Mouse (Mus musculus): ENCODE measurements at regions not wholly inside any gene's neighbourhood (a gene's known extent, or its start where the extent isn't known, plus 50 kb on each side); places are given as distances from the start of the nearest gene placed in this dataset.

- no peaks in the 10 kb centered on the region for H3K36me3 ChIP-seq (ENCODE audit: control insufficient read depth, insufficient read depth, low read length, poor library complexity, severe bottlenecking)
- in situ Hi-C loops (cut with MboI; ENCODE audit: low sequenced_read_pairs in 2 of 2, unreplicated experiment in 2 of 2): no loop called here
- TF ChIP-seq MAFK (IDR thresholded peaks at IDR 0.05; ENCODE audit: insufficient read depth, low read depth, low read length) (no peak), ZNF384 (IDR thresholded peaks at IDR 0.05; ENCODE audit: low read depth, low read length) (no peak), ZC3H11A (IDR thresholded peaks at IDR 0.05; ENCODE audit: borderline replicate concordance, low read depth, low read length) (no peak), HCFC1 (IDR thresholded peaks at IDR 0.05; ENCODE audit: borderline replicate concordance, insufficient read depth, low read length) (no peak), CHD2 (IDR thresholded peaks at IDR 0.05; ENCODE audit: low read depth, low read length) (no peak)
- no peak for DNase-seq (ENCODE audit: low read depth, low spot score)
- no peak overlapping the region for H3K9ac ChIP-seq (ENCODE audit: insufficient read depth, low read depth, low read length, poor library complexity, severe bottlenecking)
- H3K9me3 ChIP-seq (ENCODE audit: control insufficient read depth, insufficient read depth, low read depth, low read length): no peaks in the 10 kb centered on the region
- H3K27ac ChIP-seq (ENCODE audit: insufficient read depth, low read depth, low read length, poor library complexity, severe bottlenecking): no peak overlapping the region
- H3K4me1 ChIP-seq (ENCODE audit: control insufficient read depth in 2 of 2, insufficient read depth in 2 of 2, low read length in 2 of 2, poor library complexity in 1 of 2): no peaks in the 10 kb centered on the region
- no peak overlapping the region for H3K4me3 ChIP-seq (ENCODE audit: insufficient read depth in 1 of 2, low read depth in 1 of 2, low read length in 2 of 2, poor library complexity in 1 of 2, severe bottlenecking in 1 of 2)
Measured at GRCm38 (mm10) chr4:48749566-48749965, 86.3 kb downstream of the Cavin4 start.

DNA sequence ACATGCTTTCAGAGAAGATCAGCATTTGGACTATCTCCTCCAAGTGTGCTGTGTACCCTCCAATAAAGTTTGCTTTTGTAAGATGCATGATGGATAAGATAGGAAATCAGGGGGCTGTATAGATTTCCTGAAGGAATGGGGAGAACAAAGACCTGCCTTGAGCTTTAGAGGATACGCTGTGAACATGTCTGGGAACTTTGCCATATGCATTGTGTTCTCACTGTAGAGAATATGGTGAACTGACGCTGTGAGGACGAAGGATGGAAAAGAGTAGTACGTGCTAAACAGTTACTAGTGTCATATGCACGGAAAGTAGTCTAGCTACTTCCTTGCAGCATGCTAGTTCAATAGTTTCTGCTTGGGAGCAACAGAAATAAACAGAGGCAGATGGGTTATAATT, 86.8 kb downstream of the Cavin4 start:
- H3K9me3 ChIP-seq (ENCODE audit: control insufficient read depth, insufficient read depth, low read depth, low read length): no peaks in the 10 kb centered on the region
- no peaks in the 10 kb centered on the region for H3K36me3 ChIP-seq (ENCODE audit: control insufficient read depth, insufficient read depth, low read length, poor library complexity, severe bottlenecking)
- TF ChIP-seq CHD2 (IDR thresholded peaks at IDR 0.05; ENCODE audit: low read depth, low read length): no peak
- in situ Hi-C loops (cut with MboI; ENCODE audit: low sequenced_read_pairs in 2 of 2, unreplicated experiment in 2 of 2): no loop called here
- no peak overlapping the region for H3K4me3 ChIP-seq (ENCODE audit: insufficient read depth in 1 of 2, low read depth in 1 of 2, low read length in 2 of 2, poor library complexity in 1 of 2, severe bottlenecking in 1 of 2)
- no peaks in the 10 kb centered on the region for H3K4me1 ChIP-seq (ENCODE audit: control insufficient read depth in 2 of 2, insufficient read depth in 2 of 2, low read length in 2 of 2, poor library complexity in 1 of 2)
- no peak for DNase-seq (ENCODE audit: low read depth, low spot score)
- H3K27ac ChIP-seq (ENCODE audit: insufficient read depth, low read depth, low read length, poor library complexity, severe bottlenecking): no peak overlapping the region
- no peak overlapping the region for H3K9ac ChIP-seq (ENCODE audit: insufficient read depth, low read depth, low read length, poor library complexity, severe bottlenecking)

GRCm38 (mm10) chr4:48754466-48755171, 91.3 kb downstream of the Cavin4 start:
- H3K4me1 ChIP-seq (ENCODE audit: control insufficient read depth in 2 of 2, insufficient read depth in 2 of 2, low read length in 2 of 2, poor library complexity in 1 of 2): no peaks in the 10 kb centered on the region
- no peak overlapping the region for H3K27ac ChIP-seq (ENCODE audit: insufficient read depth, low read depth, low read length, poor library complexity, severe bottlenecking)
- no peak for DNase-seq (ENCODE audit: low read depth, low spot score)

GRCm38 (mm10) chr4:48760625-48761024, 97.3 kb downstream of the Cavin4 start:
- in situ Hi-C loops (cut with MboI; ENCODE audit: low sequenced_read_pairs in 2 of 2, unreplicated experiment in 2 of 2): no loop called here
- no peak overlapping the region for H3K9ac ChIP-seq (ENCODE audit: insufficient read depth, low read depth, low read length, poor library complexity, severe bottlenecking)
- TF ChIP-seq CHD2 (IDR thresholded peaks at IDR 0.05; ENCODE audit: low read depth, low read length): no peak
- no peak for TF ChIP-seq MAFK (IDR thresholded peaks at IDR 0.05; ENCODE audit: insufficient read depth, low read depth, low read length)
- TF ChIP-seq ZC3H11A (IDR thresholded peaks at IDR 0.05; ENCODE audit: borderline replicate concordance, low read depth, low read length): no peak
- TF ChIP-seq ZNF384 (IDR thresholded peaks at IDR 0.05; ENCODE audit: low read depth, low read length): no peak
- TF ChIP-seq HCFC1 (IDR thresholded peaks at IDR 0.05; ENCODE audit: borderline replicate concordance, insufficient read depth, low read length): no peak
- H3K27ac ChIP-seq (ENCODE audit: insufficient read depth, low read depth, low read length, poor library complexity, severe bottlenecking): no peak overlapping the region
- no peaks in the 10 kb centered on the region for H3K9me3 ChIP-seq (ENCODE audit: control insufficient read depth, insufficient read depth, low read depth, low read length)
- DNase-seq (ENCODE audit: low read depth, low spot score): no peak
- H3K4me3 ChIP-seq (ENCODE audit: insufficient read depth in 1 of 2, low read depth in 1 of 2, low read length in 2 of 2, poor library complexity in 1 of 2, severe bottlenecking in 1 of 2): no peak overlapping the region
- no peaks in the 10 kb centered on the region for H3K4me1 ChIP-seq (ENCODE audit: control insufficient read depth in 2 of 2, insufficient read depth in 2 of 2, low read length in 2 of 2, poor library complexity in 1 of 2)
- H3K36me3 ChIP-seq (ENCODE audit: control insufficient read depth, insufficient read depth, low read length, poor library complexity, severe bottlenecking): no peaks in the 10 kb centered on the region

More at GRCm38 (mm10) chr4:48754466-48755171, 91.3 kb downstream of the Cavin4 start:
- TF ChIP-seq ZC3H11A (IDR thresholded peaks at IDR 0.05; ENCODE audit: borderline replicate concordance, low read depth, low read length) (no peak), MAFK (IDR thresholded peaks at IDR 0.05; ENCODE audit: insufficient read depth, low read depth, low read length) (no peak)
- no peak overlapping the region for H3K4me3 ChIP-seq (ENCODE audit: insufficient read depth in 1 of 2, low read depth in 1 of 2, low read length in 2 of 2, poor library complexity in 1 of 2, severe bottlenecking in 1 of 2)
- H3K9me3 ChIP-seq (ENCODE audit: control insufficient read depth, insufficient read depth, low read depth, low read length): no peaks in the 10 kb centered on the region
- H3K36me3 ChIP-seq (ENCODE audit: control insufficient read depth, insufficient read depth, low read length, poor library complexity, severe bottlenecking): no peaks in the 10 kb centered on the region
- in situ Hi-C loops (cut with MboI; ENCODE audit: low sequenced_read_pairs in 2 of 2, unreplicated experiment in 2 of 2): no loop called here
- no peak overlapping the region for H3K9ac ChIP-seq (ENCODE audit: insufficient read depth, low read depth, low read length, poor library complexity, severe bottlenecking)

GRCm38 (mm10) chr4:48766458-48766857, 103.1 kb downstream of the Cavin4 start:
- no peak overlapping the region for H3K4me3 ChIP-seq (ENCODE audit: insufficient read depth in 1 of 2, low read depth in 1 of 2, low read length in 2 of 2, poor library complexity in 1 of 2, severe bottlenecking in 1 of 2)
- H3K9me3 ChIP-seq (ENCODE audit: control insufficient read depth, insufficient read depth, low read depth, low read length): no peaks in the 10 kb centered on the region
- H3K4me1 ChIP-seq (ENCODE audit: control insufficient read depth in 2 of 2, insufficient read depth in 2 of 2, low read length in 2 of 2, poor library complexity in 1 of 2): 0 out of 4 replicates have a peak, but pooled peaks cover 0 to 1% of the 10 kb centered on the region in 2 experiments
- DNase-seq (ENCODE audit: low read depth, low spot score): no peak
- H3K36me3 ChIP-seq (ENCODE audit: control insufficient read depth, insufficient read depth, low read length, poor library complexity, severe bottlenecking): no peaks in the 10 kb centered on the region
- H3K27ac ChIP-seq (ENCODE audit: insufficient read depth, low read depth, low read length, poor library complexity, severe bottlenecking): no peak overlapping the region
- in situ Hi-C loops (cut with MboI; ENCODE audit: low sequenced_read_pairs in 2 of 2, unreplicated experiment in 2 of 2): no loop called here
- H3K9ac ChIP-seq (ENCODE audit: insufficient read depth, low read depth, low read length, poor library complexity, severe bottlenecking): no peak overlapping the region
- TF ChIP-seq CHD2 (IDR thresholded peaks at IDR 0.05; ENCODE audit: low read depth, low read length) (no peak), ZC3H11A (IDR thresholded peaks at IDR 0.05; ENCODE audit: borderline replicate concordance, low read depth, low read length) (no peak), MAFK (IDR thresholded peaks at IDR 0.05; ENCODE audit: insufficient read depth, low read depth, low read length) (no peak), ZNF384 (IDR thresholded peaks at IDR 0.05; ENCODE audit: low read depth, low read length) (no peak), HCFC1 (IDR thresholded peaks at IDR 0.05; ENCODE audit: borderline replicate concordance, insufficient read depth, low read length) (no peak)
